Mouse (Mus musculus) layer of hippocampus, postnatal 10 days (tissue): ENCODE data around the gene Rad21l. TPM values are rescaled to one million over a fixed set of nuclear protein-coding genes. Genes with fewer than 3 reads are reported as not detected.
"Not testable (repeated sequence)": the region's sequence is repeated elsewhere in the genome, so short reads cannot be mapped to it uniquely, and the experiment has no call there.

ENCODE experiments used
- DNase-seq, 2 experiments: peaks; one replicate each; pipeline ENCODE4 v3.0.0; 2021; ENCODE audit warnings: low spot score in 2 of 2
- total RNA-seq, 2 experiments: library from RNA; stranded (reverse); gene quantifications; 2 replicates each; pipeline ENCODE4 v1.2.3; 2021

Gene Rad21l
- total RNA-seq, 2 experiments from 2014 or later = 0.94 to 1.1 TPM

- no peak for DNase-seq
Observed at GRCm38 (mm10) chr2:151629310-151629709, 39.0 kb downstream of the Rad21l start.

DNA sequence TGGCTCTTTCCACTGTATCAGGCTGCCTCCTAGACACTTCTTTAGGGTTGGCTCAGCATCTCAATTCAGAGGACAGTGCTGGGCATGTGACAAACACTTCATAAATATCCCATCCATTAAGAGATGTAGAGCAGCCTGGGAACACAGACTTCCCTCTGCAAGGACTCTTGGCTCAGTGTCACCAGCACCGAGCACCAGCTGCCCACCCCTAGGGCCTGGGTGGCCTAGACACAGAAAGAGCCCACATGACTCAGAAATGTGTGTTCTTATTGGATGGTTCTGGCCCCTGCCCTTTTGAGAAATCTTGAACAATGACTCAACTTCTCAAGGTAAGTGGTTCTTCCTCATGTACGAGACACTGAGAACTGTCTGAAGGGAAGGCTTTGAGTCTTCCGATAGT lies 40.3 kb downstream of the Rad21l start:
- no peak for DNase-seq

DNA sequence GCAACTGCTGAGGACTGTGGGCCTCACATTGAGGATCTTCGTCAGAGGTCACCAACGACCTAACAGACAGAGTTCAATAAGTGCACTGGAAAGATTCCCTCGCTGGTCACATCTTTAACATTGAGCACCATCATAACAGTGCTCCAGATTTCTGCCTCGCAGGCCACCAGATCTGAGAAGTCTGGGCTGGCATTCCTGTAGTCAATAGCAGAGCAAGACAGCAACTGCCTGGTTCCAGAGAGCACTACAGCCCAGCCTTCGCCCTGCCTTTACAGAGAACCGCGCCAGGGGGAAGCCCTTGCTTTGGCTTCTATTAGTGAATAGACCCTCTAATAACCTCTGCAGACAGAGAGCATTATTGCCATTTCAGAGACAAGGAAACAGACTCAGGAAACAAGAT lies 42.0 kb downstream of the Rad21l start:
- no peak for DNase-seq

DNA sequence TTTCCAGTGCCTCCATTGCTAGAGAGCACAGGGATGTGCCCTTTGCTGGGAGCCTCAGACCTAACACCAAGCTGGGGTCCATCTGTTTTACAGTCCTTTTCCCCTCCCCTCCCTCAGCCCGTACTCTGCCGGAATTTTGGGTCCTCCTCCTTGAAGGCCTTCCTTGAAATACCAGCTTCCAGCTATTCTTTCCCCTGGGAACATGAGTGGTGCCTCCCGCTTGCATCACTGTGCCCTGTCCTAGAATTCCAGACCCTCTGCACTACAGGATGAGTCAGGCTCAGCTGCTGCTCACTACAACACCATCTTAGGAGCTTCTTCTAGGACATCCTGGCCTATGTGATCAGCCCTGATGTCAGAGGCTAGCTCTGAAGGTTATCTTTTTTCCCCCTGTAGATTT lies 44.6 kb downstream of the Rad21l start:
- DNase-seq = peak; percentile 4 to 7

DNA sequence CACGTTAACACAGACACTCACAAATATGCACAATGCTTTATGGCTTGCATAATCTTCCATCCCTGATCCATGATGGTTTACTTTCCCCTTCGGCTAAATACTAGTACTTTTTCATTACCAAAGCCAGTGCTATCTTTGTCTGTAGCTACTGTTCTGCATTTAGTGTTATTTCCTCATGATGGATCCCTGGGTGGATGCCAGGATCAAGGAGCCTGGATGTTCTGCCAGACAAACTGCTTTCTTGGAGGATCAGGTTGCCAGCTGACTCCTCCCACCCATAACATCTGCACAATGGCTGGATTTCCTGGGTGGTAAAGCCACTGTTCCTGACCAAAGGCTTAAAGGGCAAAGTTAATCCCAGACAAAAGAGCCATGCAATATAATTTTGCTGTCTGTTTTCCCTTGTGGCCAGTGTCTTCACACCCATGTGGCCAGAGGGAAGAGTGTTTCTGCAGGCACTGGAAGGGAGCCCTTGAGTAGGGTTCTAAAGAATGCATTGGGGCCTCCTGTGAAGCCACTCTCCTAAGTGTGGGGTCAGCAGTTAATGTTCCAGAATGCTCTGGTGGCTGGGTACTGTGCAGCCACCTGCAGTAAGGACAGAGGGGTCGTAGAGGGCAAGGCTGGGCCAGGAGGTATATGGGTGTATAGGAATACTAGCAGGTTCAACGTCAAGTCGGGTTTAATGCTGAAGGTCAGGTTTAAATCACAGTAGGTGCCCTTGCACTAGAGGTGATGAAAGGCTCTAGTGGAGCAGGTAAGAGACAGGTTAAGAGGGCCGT lies 51.6 kb downstream of the Rad21l start:
- DNase-seq = no peak

DNA sequence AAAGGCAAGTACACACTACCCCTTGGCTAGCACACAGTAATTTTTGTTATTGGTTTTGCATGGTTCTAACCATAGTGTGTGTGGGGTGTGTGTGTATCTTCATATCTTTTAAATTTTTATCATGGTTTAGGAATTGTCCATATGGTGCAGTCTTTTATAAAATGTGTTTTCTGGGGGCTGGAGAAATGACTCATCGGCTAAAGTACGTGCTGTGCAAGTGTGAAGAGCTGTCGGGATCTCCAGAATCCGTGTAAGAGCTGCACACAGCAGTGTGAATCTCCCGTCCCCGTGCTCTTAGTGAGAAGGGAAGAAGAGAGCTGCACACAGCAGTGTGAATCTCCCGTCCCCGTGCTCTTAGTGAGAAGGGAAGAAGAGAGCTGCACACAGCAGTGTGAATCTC lies 52.6 kb downstream of the Rad21l start:
- not testable (repeated sequence) for DNase-seq

DNA sequence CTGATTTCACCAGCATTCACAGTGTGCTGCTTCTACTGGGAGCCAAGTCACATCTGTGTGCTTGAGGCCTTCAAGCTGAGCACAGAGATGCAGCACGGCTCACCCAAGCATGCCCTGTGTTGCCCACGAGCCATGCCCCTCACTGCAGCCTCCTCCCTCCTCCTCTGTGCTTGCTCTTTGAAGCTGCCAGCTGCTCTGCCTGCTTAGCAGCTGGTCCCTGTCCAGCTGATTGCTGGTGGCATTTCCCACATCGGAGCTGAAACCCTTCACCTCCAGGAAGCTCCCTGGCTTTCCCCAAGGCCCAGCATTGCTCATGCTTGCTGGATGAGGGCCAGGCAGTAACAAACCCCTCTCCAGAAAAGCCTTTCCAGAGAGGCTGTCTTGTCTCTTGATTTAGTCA lies 58.4 kb downstream of the Rad21l start:
- peak in 1 of 2 experiments; percentile 33 for DNase-seq

GRCm38 (mm10) chr2:151608435-151608834 lies 59.9 kb downstream of the Rad21l start:
- DNase-seq = no peak

GRCm38 (mm10) chr2:151605437-151605987 lies 62.8 kb downstream of the Rad21l start:
- DNase-seq = peak; percentile 66 to 73

DNA sequence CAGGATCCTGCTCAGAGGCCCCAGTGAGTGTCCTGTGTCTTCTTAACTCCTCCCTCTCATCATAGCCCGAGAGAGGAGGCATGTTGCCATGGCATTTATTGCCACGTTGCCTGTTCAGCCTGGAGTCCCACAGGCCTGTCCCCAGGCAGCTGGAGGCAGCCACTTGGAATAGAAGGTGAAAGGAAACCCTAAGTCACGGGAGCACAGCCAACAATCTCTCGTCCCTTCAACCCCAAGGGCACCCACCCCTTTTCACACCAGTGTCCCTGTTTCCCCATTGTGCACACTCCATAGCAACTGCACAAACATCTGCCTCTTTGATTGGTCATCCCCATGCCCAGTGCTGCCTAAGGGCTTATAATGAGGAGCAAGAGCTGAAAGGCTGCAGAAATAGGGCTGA lies 64.7 kb downstream of the Rad21l start:
- DNase-seq = peak; percentile 55 to 65

DNA sequence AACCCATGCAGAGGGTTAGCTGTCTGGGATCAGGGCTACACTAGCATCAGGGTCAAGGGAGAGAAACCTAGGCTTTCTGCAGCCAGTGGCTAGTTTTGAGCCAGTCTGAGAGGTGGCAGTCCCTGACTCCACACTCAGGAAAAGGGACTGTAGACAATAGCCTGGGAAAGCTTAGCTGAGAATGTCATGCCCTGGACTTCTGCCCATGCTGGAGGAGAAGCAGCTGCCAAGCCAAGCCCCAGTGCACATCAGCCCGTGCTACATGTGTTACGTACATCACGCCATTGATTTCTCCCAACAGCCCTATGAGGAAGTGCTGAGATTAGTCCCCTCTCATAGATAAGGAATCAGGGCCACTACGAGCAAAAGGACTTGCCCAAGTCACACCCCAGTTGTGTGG lies 66.2 kb downstream of the Rad21l start:
- no peak for DNase-seq

DNA sequence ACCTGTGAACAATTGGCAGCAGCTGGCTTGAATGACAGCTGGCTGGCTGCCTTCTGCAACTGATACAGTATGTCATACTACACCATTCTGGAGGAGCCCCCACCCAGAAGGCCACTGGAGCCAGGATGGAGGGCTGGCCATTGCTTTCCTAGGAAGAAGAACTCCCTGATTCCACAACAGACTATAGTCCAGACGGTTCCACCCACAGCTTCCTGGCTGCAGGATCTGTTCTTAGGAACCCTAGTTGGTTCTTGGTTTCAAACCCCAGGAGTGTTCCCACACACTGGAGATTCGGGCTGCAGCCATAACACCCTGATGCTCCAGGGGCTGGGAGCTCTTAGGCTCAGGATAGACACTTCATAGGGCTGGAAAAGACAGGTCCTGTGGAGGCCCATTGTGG lies 70.3 kb downstream of the Rad21l start:
- DNase-seq = no peak

Other genes with a start within 250 kb of the Rad21l start
- not detected for gene 4921509C19Rik, start 192.4 kb downstream of the Rad21l start, total RNA-seq
- gene Nsfl1c, start 174.4 kb downstream of the Rad21l start, total RNA-seq = 100 to 1,000 TPM; 145 to 156 TPM
- gene Fkbp1a, start 126.0 kb downstream of the Rad21l start, total RNA-seq = 100 to 1,000 TPM; 535 to 594 TPM
- gene Sdcbp2, start 95.9 kb downstream of the Rad21l start, total RNA-seq = 1 to 10 TPM; 1.3 to 1.6 TPM
- gene Snph, start 35.9 kb downstream of the Rad21l start, total RNA-seq = 100 to 1,000 TPM; 205 to 206 TPM
- gene Tmem74b, start 33.5 kb upstream of the Rad21l start, total RNA-seq = 10 to 100 TPM; 10.3 to 11.5 TPM
- 10 to 100 TPM; 40.6 to 47.2 TPM for gene Psmf1, start 75.7 kb upstream of the Rad21l start, total RNA-seq
- not detected for gene Rspo4, start 174.4 kb upstream of the Rad21l start, total RNA-seq
- not detected for gene Angpt4, start 242.7 kb upstream of the Rad21l start, total RNA-seq